Mouse (Mus musculus): ENCODE measurements at regions not wholly inside any gene's neighbourhood (a gene's known extent, or its start where the extent isn't known, plus 50 kb on each side); places are given as distances from the start of the nearest gene placed in this dataset.

DNA sequence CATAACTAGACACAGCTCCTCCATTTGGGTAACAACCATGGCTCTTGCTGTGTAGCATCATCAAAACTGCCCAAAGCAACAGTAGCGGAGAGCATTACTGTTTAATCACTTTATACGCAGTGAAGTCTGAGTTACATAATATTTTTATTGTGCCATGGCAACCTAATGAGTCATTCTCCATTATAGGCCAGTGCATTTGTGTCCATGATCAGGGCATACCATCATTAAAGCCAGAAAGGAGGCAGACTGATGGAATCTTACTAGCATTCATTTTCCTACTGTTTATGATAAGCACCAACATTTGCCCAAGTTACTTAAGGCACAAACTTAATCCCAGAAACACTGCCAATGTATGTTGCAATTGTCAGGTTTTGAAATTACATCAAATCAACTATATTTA, 3601.2 kb upstream of the Gm7489 start:
- H3K27me3 ChIP-seq (ENCODE audit: control insufficient read depth, insufficient read depth, low read length, poor library complexity, severe bottlenecking): no peaks in the 10 kb centered on the region
- no peak overlapping the region for H3K9ac ChIP-seq (ENCODE audit: low read depth, poor library complexity, severe bottlenecking)
- no peaks in the 10 kb centered on the region for H3K36me3 ChIP-seq (ENCODE audit: control insufficient read depth, insufficient read depth, low read length, poor library complexity, severe bottlenecking)
- no peak overlapping the region for H3K4me3 ChIP-seq (ENCODE audit: low read depth, low read length)
- no peak for TF ChIP-seq POLR2A (IDR thresholded peaks at IDR 0.05; ENCODE audit: insufficient read depth, low read length)
- no peak for TF ChIP-seq CTCF (IDR thresholded peaks at IDR 0.05; ENCODE audit: low read depth, low read length)
- no peak for TF ChIP-seq EP300 (IDR thresholded peaks at IDR 0.05; ENCODE audit: insufficient read depth, low read depth, low read length)
- H3K27ac ChIP-seq (ENCODE audit: insufficient read depth, low read length): no peak overlapping the region
- no peaks in the 10 kb centered on the region for H3K9me3 ChIP-seq (replicated peaks; ENCODE audit: control insufficient read depth, insufficient read depth, low read length, poor library complexity, severe bottlenecking)
- H3K4me1 ChIP-seq (ENCODE audit: control insufficient read depth, insufficient read depth, low read length): no peaks in the 10 kb centered on the region

GRCm38 (mm10) chr15:50301831-50302230, 3582.9 kb upstream of the Gm7489 start:
- Histone ChIP-seq H3K4me1 (ENCODE audit: control insufficient read depth, insufficient read depth, low read length) (no peaks in the 10 kb centered on the region), H3K4me3 (ENCODE audit: low read depth, low read length) (no peak overlapping the region), H3K27me3 (ENCODE audit: control insufficient read depth, insufficient read depth, low read length, poor library complexity, severe bottlenecking) (no peaks in the 10 kb centered on the region), H3K9ac (ENCODE audit: low read depth, poor library complexity, severe bottlenecking) (no peak overlapping the region), H3K9me3 (replicated peaks; ENCODE audit: control insufficient read depth, insufficient read depth, low read length, poor library complexity, severe bottlenecking) (no peaks in the 10 kb centered on the region), H3K36me3 (ENCODE audit: control insufficient read depth, insufficient read depth, low read length, poor library complexity, severe bottlenecking) (no peaks in the 10 kb centered on the region), H3K27ac (ENCODE audit: insufficient read depth, low read length) (no peak overlapping the region)
- TF ChIP-seq EP300 (IDR thresholded peaks at IDR 0.05; ENCODE audit: insufficient read depth, low read depth, low read length) (no peak), CTCF (IDR thresholded peaks at IDR 0.05; ENCODE audit: low read depth, low read length) (no peak), POLR2A (IDR thresholded peaks at IDR 0.05; ENCODE audit: insufficient read depth, low read length) (no peak)

- no peaks in the 10 kb centered on the region for H3K27me3 ChIP-seq (ENCODE audit: control insufficient read depth, insufficient read depth, low read length, poor library complexity, severe bottlenecking)
Observed at GRCm38 (mm10) chr15:50304085-50304484, 3580.6 kb upstream of the Gm7489 start.

DNA sequence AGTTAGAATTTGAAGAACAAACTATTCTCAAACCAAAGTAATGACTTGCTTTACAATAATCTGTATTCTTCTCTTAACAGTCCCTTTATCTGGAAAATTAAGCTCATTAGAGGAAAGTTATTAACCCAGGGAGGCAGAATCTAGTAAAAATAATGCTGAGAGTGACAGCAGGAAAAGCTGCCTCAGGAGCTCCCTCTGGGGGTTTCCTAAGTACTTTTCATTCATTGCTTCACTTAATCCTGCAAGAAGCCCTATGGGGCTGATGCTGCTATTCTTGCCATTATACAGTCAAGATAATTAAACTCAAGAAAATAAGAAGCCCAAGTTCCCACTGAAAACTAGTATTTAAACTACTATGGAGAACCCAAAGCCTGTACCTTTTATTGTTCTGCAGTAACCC, 3563.9 kb upstream of the Gm7489 start:
- H3K27ac ChIP-seq (ENCODE audit: insufficient read depth, low read length): no peak overlapping the region
- H3K9me3 ChIP-seq (replicated peaks; ENCODE audit: control insufficient read depth, insufficient read depth, low read length, poor library complexity, severe bottlenecking): no peaks in the 10 kb centered on the region
- H3K27me3 ChIP-seq (ENCODE audit: control insufficient read depth, insufficient read depth, low read length, poor library complexity, severe bottlenecking): no peaks in the 10 kb centered on the region
- no peaks in the 10 kb centered on the region for H3K4me1 ChIP-seq (ENCODE audit: control insufficient read depth, insufficient read depth, low read length)
- TF ChIP-seq EP300 (IDR thresholded peaks at IDR 0.05; ENCODE audit: insufficient read depth, low read depth, low read length) (no peak), CTCF (IDR thresholded peaks at IDR 0.05; ENCODE audit: low read depth, low read length) (no peak), POLR2A (IDR thresholded peaks at IDR 0.05; ENCODE audit: insufficient read depth, low read length) (no peak)
- no peak overlapping the region for H3K4me3 ChIP-seq (ENCODE audit: low read depth, low read length)
- H3K36me3 ChIP-seq (ENCODE audit: control insufficient read depth, insufficient read depth, low read length, poor library complexity, severe bottlenecking): no peaks in the 10 kb centered on the region
- no peak overlapping the region for H3K9ac ChIP-seq (ENCODE audit: low read depth, poor library complexity, severe bottlenecking)

More at GRCm38 (mm10) chr15:50304085-50304484, 3580.6 kb upstream of the Gm7489 start:
- H3K9me3 ChIP-seq (replicated peaks; ENCODE audit: control insufficient read depth, insufficient read depth, low read length, poor library complexity, severe bottlenecking): no peaks in the 10 kb centered on the region
- no peak overlapping the region for H3K4me3 ChIP-seq (ENCODE audit: low read depth, low read length)
- no peak overlapping the region for H3K27ac ChIP-seq (ENCODE audit: insufficient read depth, low read length)
- no peak for TF ChIP-seq CTCF (IDR thresholded peaks at IDR 0.05; ENCODE audit: low read depth, low read length)
- TF ChIP-seq POLR2A (IDR thresholded peaks at IDR 0.05; ENCODE audit: insufficient read depth, low read length): no peak
- no peak for TF ChIP-seq EP300 (IDR thresholded peaks at IDR 0.05; ENCODE audit: insufficient read depth, low read depth, low read length)
- H3K4me1 ChIP-seq (ENCODE audit: control insufficient read depth, insufficient read depth, low read length): no peaks in the 10 kb centered on the region
- H3K9ac ChIP-seq (ENCODE audit: low read depth, poor library complexity, severe bottlenecking): no peak overlapping the region
- no peaks in the 10 kb centered on the region for H3K36me3 ChIP-seq (ENCODE audit: control insufficient read depth, insufficient read depth, low read length, poor library complexity, severe bottlenecking)

DNA sequence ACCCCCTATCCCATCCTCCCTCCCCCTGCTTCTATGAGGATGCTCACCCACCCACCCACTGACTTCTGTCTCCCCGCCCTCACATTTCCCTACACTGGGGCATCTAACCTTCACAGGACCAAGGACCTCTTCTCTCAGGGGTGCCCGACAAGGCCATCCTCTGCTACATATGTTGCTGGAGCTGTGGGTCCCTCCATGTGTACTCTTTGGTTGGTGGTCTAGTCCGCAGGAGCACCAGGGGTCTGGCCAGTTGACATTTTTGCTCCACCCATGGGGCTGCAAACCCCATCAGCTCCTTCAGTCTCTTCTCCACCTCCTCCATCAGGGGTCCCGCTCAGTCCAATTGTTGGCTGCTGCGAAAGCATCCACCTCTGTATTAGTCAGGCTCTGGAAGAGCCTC, 3539.2 kb upstream of the Gm7489 start:
- TF ChIP-seq POLR2A (IDR thresholded peaks at IDR 0.05; ENCODE audit: insufficient read depth, low read length) (no peak), EP300 (IDR thresholded peaks at IDR 0.05; ENCODE audit: insufficient read depth, low read depth, low read length) (no peak), CTCF (IDR thresholded peaks at IDR 0.05; ENCODE audit: low read depth, low read length) (no peak)
- Histone ChIP-seq H3K4me1 (ENCODE audit: control insufficient read depth, insufficient read depth, low read length) (no peaks in the 10 kb centered on the region), H3K9ac (ENCODE audit: low read depth, poor library complexity, severe bottlenecking) (no peak overlapping the region), H3K36me3 (ENCODE audit: control insufficient read depth, insufficient read depth, low read length, poor library complexity, severe bottlenecking) (no peaks in the 10 kb centered on the region), H3K9me3 (replicated peaks; ENCODE audit: control insufficient read depth, insufficient read depth, low read length, poor library complexity, severe bottlenecking) (no peaks in the 10 kb centered on the region), H3K4me3 (ENCODE audit: low read depth, low read length) (no peak overlapping the region), H3K27ac (ENCODE audit: insufficient read depth, low read length) (no peak overlapping the region), H3K27me3 (ENCODE audit: control insufficient read depth, insufficient read depth, low read length, poor library complexity, severe bottlenecking) (no peaks in the 10 kb centered on the region)

- Histone ChIP-seq H3K4me1 (ENCODE audit: control insufficient read depth, insufficient read depth, low read length) (no peaks in the 10 kb centered on the region), H3K9me3 (replicated peaks; ENCODE audit: control insufficient read depth, insufficient read depth, low read length, poor library complexity, severe bottlenecking) (no peaks in the 10 kb centered on the region), H3K36me3 (ENCODE audit: control insufficient read depth, insufficient read depth, low read length, poor library complexity, severe bottlenecking) (no peaks in the 10 kb centered on the region), H3K27ac (ENCODE audit: insufficient read depth, low read length) (no peak overlapping the region), H3K27me3 (ENCODE audit: control insufficient read depth, insufficient read depth, low read length, poor library complexity, severe bottlenecking) (no peaks in the 10 kb centered on the region), H3K9ac (ENCODE audit: low read depth, poor library complexity, severe bottlenecking) (no peak overlapping the region), H3K4me3 (ENCODE audit: low read depth, low read length) (no peak overlapping the region)
- TF ChIP-seq POLR2A (IDR thresholded peaks at IDR 0.05; ENCODE audit: insufficient read depth, low read length) (no peak), EP300 (IDR thresholded peaks at IDR 0.05; ENCODE audit: insufficient read depth, low read depth, low read length) (no peak), CTCF (IDR thresholded peaks at IDR 0.05; ENCODE audit: low read depth, low read length) (no peak)
Observed at GRCm38 (mm10) chr15:50346953-50347352, 3537.8 kb upstream of the Gm7489 start.

All from ES-Bruce4 (cell line).